Mouse (Mus musculus) embryonic facial prominence, embryonic 11.5 days (tissue): ENCODE measurements around the gene Utp20. TPM values are rescaled to one million over a fixed set of nuclear protein-coding genes. Genes with fewer than 3 reads are reported as not detected.

ENCODE experiments used
- ATAC-seq: fragments of 200-750 bp; cut with Nextera tagmentation; replicated peaks from 2 replicates; pipeline ENCODE4 v1.8.0; 2017; ENCODE audit warnings: low read depth; ENCODE audit not compliant: insufficient number of reproducible peaks, low FRiP score, low TSS enrichment
- DNase-seq: peaks from one replicate; pipeline ENCODE4 v3.0.0-alpha.2; 2015; ENCODE audit warnings: low spot score
- H3K27ac ChIP-seq: fragments of 300-500 bp; sonication (generic); replicated peaks from 2 replicates; pipeline ENCODE4 v1.5.1; 2014; ENCODE audit warnings: mild to moderate bottlenecking, low read depth, low read length, control low read depth
- H3K27me3 ChIP-seq: fragments of 300-500 bp; sonication (generic); 2 replicates; pipeline ENCODE4 v1.6.1; 2014; ENCODE audit warnings: mild to moderate bottlenecking, low read length, moderate library complexity, mixed read lengths; ENCODE audit not compliant: control insufficient read depth, insufficient read depth
- H3K36me3 ChIP-seq: fragments of 300-500 bp; sonication (generic); replicated peaks from 2 replicates; pipeline ENCODE4 v1.6.1; 2014; ENCODE audit warnings: low read depth, mild to moderate bottlenecking, low read length, moderate library complexity, mixed read lengths; ENCODE audit not compliant: control insufficient read depth, insufficient read depth
- H3K4me1 ChIP-seq: fragments of 300-500 bp; sonication (generic); 2 replicates; pipeline ENCODE4 v1.6.1; 2014; ENCODE audit warnings: low read length, mixed read lengths; ENCODE audit not compliant: control insufficient read depth, insufficient read depth
- H3K4me2 ChIP-seq: fragments of 300-500 bp; sonication (generic); 2 replicates; pipeline ENCODE4 v1.6.1; 2014; ENCODE audit warnings: low read depth, mild to moderate bottlenecking, control low read depth, low read length, moderate library complexity
- H3K4me3 ChIP-seq: fragments of 300-500 bp; sonication (generic); 2 replicates; pipeline ENCODE4 v1.5.1; 2014; ENCODE audit warnings: low read depth, low read length, control low read depth
- H3K9ac ChIP-seq: fragments of 300-500 bp; sonication (generic); replicated peaks from 2 replicates; pipeline ENCODE4 v1.6.1; 2014; ENCODE audit warnings: mild to moderate bottlenecking, control low read depth, low read length
- H3K9me3 ChIP-seq: fragments of 300-500 bp; sonication (generic); replicated peaks from 2 replicates; pipeline ENCODE4 v1.6.1; 2016; ENCODE audit warnings: mild to moderate bottlenecking, low read length, inconsistent platforms, mixed read lengths; ENCODE audit not compliant: control insufficient read depth
- WGBS: fragments of 180-500 bp; shearing (Covaris S2); extraction: QIAGEN DNeasy Blood & Tissue Kit; methylation state at CpG from one replicate; pipeline ENCODE4 v1.1.7; 2014; 5-methylcytosine and 5-hydroxymethylcytosine counted together
- polyA plus RNA-seq: library from polyadenylated mRNA; unstranded; fragments of >200 nt; fragmentation: Nextera tagmentation; extraction: Ambion mirVana; gene quantifications from 2 replicates; pipeline ENCODE4 v1.2.1, GENCODE M21; 2014

The Utp20 gene
- polyA plus RNA-seq, 1 experiment from 2014 or later, result 26.0 TPM

GRCm38 (mm10) chr10:88730571-88731495 lies 95.8 kb downstream of the Utp20 start, which contains the start of gene Arl1:
Gene Arl1 (plus strand): TSS chr10:88730858.
- H3K9ac ChIP-seq, result peak within 1 kb of the TSS; percentile 78
- H3K4me3 ChIP-seq, result peak within 1 kb of the TSS; percentile 70
- under 1% methylated on average over 65 of the region's 65 CpGs for WGBS
- peak within 1 kb of the TSS; percentile 80 for H3K4me2 ChIP-seq
- H3K4me1 ChIP-seq, result no peaks in the 10 kb centered on the region
- no peaks in the 10 kb centered on the region for H3K36me3 ChIP-seq
- ATAC-seq (peak; percentile 92), DNase-seq (peak; percentile 91)
- no peaks in the 10 kb centered on the region for H3K27me3 ChIP-seq
- no peaks in the 10 kb centered on the region for H3K9me3 ChIP-seq
- H3K27ac ChIP-seq, result peak within 1 kb of the TSS; percentile 36

GRCm38 (mm10) chr10:88728166-88728565 lies 98.4 kb downstream of the Utp20 start:
- no peaks in the 10 kb centered on the region for H3K4me1 ChIP-seq
- H3K36me3 ChIP-seq, result no peaks in the 10 kb centered on the region
- no peak overlapping the region for H3K4me2 ChIP-seq
- no peaks in the 10 kb centered on the region for H3K27me3 ChIP-seq
- DNase-seq (no peak), ATAC-seq (no peak)
- H3K9ac ChIP-seq, result no peak overlapping the region
- no peak overlapping the region for H3K4me3 ChIP-seq
- no peak overlapping the region for H3K27ac ChIP-seq
- H3K9me3 ChIP-seq, result no peaks in the 10 kb centered on the region
- WGBS, result 73% methylated on average over 8 of the region's 8 CpGs

- ATAC-seq (no peak), DNase-seq (peak; percentile 69)
- Histone ChIP-seq H3K36me3 (no peaks in the 10 kb centered on the region), H3K4me1 (no peaks in the 10 kb centered on the region), H3K9ac (no peak overlapping the region), H3K4me2 (no peak overlapping the region), H3K9me3 (no peaks in the 10 kb centered on the region), H3K27me3 (no peaks in the 10 kb centered on the region), H3K4me3 (no peak overlapping the region), H3K27ac (no peak overlapping the region)
- 54% methylated on average over 1 of the region's 1 CpGs for WGBS
These were observed 99.5 kb downstream of the Utp20 start for GRCm38 (mm10) chr10:88727128-88727527.

DNA sequence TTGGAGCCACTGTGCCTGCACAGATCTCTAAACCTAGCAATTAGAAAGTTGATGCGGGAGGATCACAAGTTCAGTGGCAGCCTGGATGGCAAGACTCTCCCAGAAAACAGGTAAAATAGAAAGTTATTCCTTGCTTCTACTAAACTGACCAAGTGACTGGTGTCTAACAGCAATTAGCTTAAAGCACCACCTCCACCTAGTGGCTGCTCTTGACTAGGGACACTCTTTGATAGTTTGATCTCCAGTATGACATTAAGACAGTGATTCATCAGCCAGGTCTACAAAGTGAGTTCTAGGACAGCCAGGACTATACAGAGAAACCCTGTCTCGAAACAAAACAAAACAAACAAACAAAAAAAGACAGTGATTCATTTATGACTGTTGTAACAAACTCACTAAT lies 101.3 kb downstream of the Utp20 start:
- ATAC-seq (no peak), DNase-seq (peak; percentile 28)
- H3K4me2 ChIP-seq, result no peak overlapping the region
- no peak overlapping the region for H3K4me3 ChIP-seq
- H3K27me3 ChIP-seq, result no peaks in the 10 kb centered on the region
- WGBS, result 54% methylated on average over 2 of the region's 2 CpGs
- H3K36me3 ChIP-seq, result no peaks in the 10 kb centered on the region
- no peak overlapping the region for H3K9ac ChIP-seq
- no peaks in the 10 kb centered on the region for H3K9me3 ChIP-seq
- no peaks in the 10 kb centered on the region for H3K4me1 ChIP-seq
- no peak overlapping the region for H3K27ac ChIP-seq

DNA sequence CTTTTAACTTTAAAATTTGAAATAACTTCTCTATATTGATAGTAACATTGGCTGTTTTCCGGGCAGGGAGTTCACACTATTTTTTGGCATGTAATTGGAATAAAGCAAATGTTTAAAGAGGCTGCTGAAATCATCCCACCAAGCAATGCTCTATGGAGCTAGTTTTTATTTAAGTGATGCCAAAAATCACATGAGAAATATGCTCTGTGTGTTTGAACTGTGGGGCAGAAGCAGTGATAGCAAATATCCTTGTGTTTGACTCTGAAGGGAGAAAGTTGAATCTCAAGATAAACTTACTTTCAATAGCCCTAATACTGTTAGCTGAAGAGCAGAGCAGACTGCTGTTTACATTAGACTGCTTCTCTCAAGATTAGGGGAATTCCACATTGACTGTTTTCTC lies 107.0 kb downstream of the Utp20 start:
- no peaks in the 10 kb centered on the region for H3K27me3 ChIP-seq
- H3K9me3 ChIP-seq, result no peaks in the 10 kb centered on the region
- H3K4me1 ChIP-seq, result no peaks in the 10 kb centered on the region
- ATAC-seq (no peak), DNase-seq (no peak)
- H3K27ac ChIP-seq, result no peak overlapping the region
- WGBS, result 82% methylated on average over 1 of the region's 1 CpGs
- no peak overlapping the region for H3K9ac ChIP-seq
- no peak overlapping the region for H3K4me2 ChIP-seq
- H3K36me3 ChIP-seq, result no peaks in the 10 kb centered on the region
- H3K4me3 ChIP-seq, result no peak overlapping the region

GRCm38 (mm10) chr10:88717756-88718025 lies 108.9 kb downstream of the Utp20 start:
- Histone ChIP-seq H3K9ac (no peak overlapping the region), H3K36me3 (no peaks in the 10 kb centered on the region), H3K4me3 (no peak overlapping the region), H3K4me2 (no peak overlapping the region), H3K9me3 (no peaks in the 10 kb centered on the region), H3K4me1 (no peaks in the 10 kb centered on the region), H3K27me3 (no peaks in the 10 kb centered on the region), H3K27ac (no peak overlapping the region)
- no peak for DNase-seq
- ATAC-seq, result 0 out of 2 replicates have a peak, but pooled peaks have one; percentile 52
- WGBS, result 57% methylated on average over 2 of the region's 2 CpGs

DNA sequence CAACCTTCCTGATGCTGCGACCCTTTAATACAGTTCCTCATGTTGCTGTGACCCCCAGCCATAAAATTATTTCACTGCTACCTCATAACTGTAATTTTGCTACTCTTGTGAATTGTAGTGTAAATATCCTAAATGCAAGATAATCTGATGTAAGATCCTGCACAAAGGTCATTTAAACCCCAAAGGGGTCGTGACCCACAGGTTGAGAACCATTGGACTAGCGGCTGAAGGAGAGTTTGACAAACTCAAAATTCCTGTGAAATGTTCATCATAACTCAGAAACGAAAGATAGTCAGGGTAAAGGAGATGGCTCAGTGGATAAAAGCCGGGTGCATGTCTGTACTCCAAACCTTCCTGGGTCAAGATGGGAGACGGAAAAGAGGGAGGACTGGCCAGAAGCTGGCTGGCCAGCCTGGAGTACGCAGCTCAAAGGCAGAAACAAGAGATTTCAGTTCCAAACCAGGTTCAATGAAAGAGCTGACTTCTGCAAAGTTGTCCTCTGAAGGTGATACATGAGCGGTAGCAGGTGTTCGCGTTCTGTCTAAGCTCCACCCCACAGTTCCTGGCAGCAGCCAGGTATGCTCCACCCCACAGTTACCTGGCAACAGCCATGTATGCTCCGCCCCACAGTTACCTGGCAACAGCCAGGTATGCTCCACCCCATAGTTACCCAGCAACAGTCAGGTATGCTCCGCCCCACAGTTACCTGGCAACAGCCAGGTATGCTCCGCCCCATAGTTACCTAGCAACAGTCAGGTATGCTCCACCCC lies 109.4 kb downstream of the Utp20 start:
- WGBS, result 52% methylated on average over 13 of the region's 13 CpGs
- H3K4me1 ChIP-seq, result no peaks in the 10 kb centered on the region
- H3K27me3 ChIP-seq, result no peaks in the 10 kb centered on the region
- H3K9ac ChIP-seq, result no peak overlapping the region
- ATAC-seq (no peak), DNase-seq (peak; percentile 2)
- H3K27ac ChIP-seq, result no peak overlapping the region
- no peaks in the 10 kb centered on the region for H3K9me3 ChIP-seq
- no peak overlapping the region for H3K4me3 ChIP-seq
- no peak overlapping the region for H3K4me2 ChIP-seq
- no peaks in the 10 kb centered on the region for H3K36me3 ChIP-seq

- Histone ChIP-seq H3K27ac (no peak overlapping the region), H3K4me1 (no peaks in the 10 kb centered on the region), H3K9me3 (no peaks in the 10 kb centered on the region), H3K4me3 (no peak overlapping the region), H3K9ac (no peak overlapping the region), H3K4me2 (no peak overlapping the region), H3K36me3 (no peaks in the 10 kb centered on the region), H3K27me3 (no peaks in the 10 kb centered on the region)
- ATAC-seq (no peak), DNase-seq (no peak)
- WGBS, result 77% methylated on average over 6 of the region's 6 CpGs
These were observed 111.0 kb downstream of the Utp20 start for GRCm38 (mm10) chr10:88715621-88716020.
